Mouse (Mus musculus) liver, adult 2 months (tissue): Measurements from ENCODE around the gene Cebpb. TPM values are rescaled to one million over a fixed set of nuclear protein-coding genes. Genes with fewer than 3 reads are reported as not detected.

Experiments
- DNase-seq: peaks from one replicate; pipeline ENCODE4 v3.0.0-alpha.2; 2011; ENCODE audit warnings: low read depth, low spot score; ENCODE audit errors: extremely low read depth
- H3K27ac ChIP-seq: fragments of 200-500 bp; replicated peaks from 2 replicates; pipeline ENCODE4 v1.5.1; 2012; ENCODE audit warnings: low read depth, mild to moderate bottlenecking, control low read depth, inconsistent platforms, low read length; ENCODE audit not compliant: insufficient read depth
- H3K27me3 ChIP-seq: fragments of 200-500 bp; 2 replicates; pipeline ENCODE4 v1.6.1; 2012; ENCODE audit warnings: mild to moderate bottlenecking, moderate library complexity, low read length, inconsistent platforms; ENCODE audit not compliant: control insufficient read depth, insufficient read depth
- H3K36me3 ChIP-seq: fragments of 200-500 bp; 2 replicates; pipeline ENCODE4 v1.6.1; 2012; ENCODE audit warnings: low read length, inconsistent platforms; ENCODE audit not compliant: control insufficient read depth, insufficient read depth
- H3K4me1 ChIP-seq: fragments of 200-500 bp; 2 replicates; pipeline ENCODE4 v1.6.1; 2011; ENCODE audit warnings: low read length; ENCODE audit not compliant: control insufficient read depth, insufficient read depth
- H3K4me3 ChIP-seq: fragments of 200-500 bp; 2 replicates; pipeline ENCODE4 v1.5.1; 2011; ENCODE audit warnings: low read depth, mild to moderate bottlenecking, control low read depth, low read length, moderate library complexity; ENCODE audit not compliant: insufficient read depth
- H3K79me2 ChIP-seq: fragments of 200-500 bp; 2 replicates; pipeline ENCODE4 v1.6.1; 2012; ENCODE audit warnings: inconsistent platforms, mild to moderate bottlenecking, low read length, moderate library complexity; ENCODE audit not compliant: control insufficient read depth, insufficient read depth
- H3K9ac ChIP-seq: fragments of 200-500 bp; 2 replicates; pipeline ENCODE4 v1.6.1; 2012; ENCODE audit warnings: low read depth, mild to moderate bottlenecking, control low read depth, inconsistent platforms, low read length
- CTCF ChIP-seq: fragments of 200-500 bp; IDR thresholded peaks from 2 replicates; pipeline ENCODE4 v1.5.1; 2011; ENCODE audit warnings: low read depth, low read length, control low read depth
- POLR2A ChIP-seq: fragments of 200-500 bp; IDR thresholded peaks from 2 replicates; pipeline ENCODE4 v1.6.1; 2011; ENCODE audit warnings: low read length, control low read depth; ENCODE audit not compliant: insufficient read depth; ENCODE audit errors: extremely low read depth
- WGBS: fragments of 180-500 bp; shearing (Covaris S2); methylation state at CpG from one replicate; pipeline ENCODE4 v1.1.7; 2018; 5-methylcytosine and 5-hydroxymethylcytosine counted together
- polyA plus RNA-seq: library from polyadenylated mRNA; depleted of rRNA; stranded (reverse); fragments of >200 nt; gene quantifications from 2 replicates; pipeline ENCODE4 v1.2.3, GENCODE M21; 2012
- total RNA-seq: library from RNA; depleted of rRNA; stranded (reverse); fragments of >200 nt; gene quantifications from 2 replicates; pipeline ENCODE4 v1.2.3, GENCODE M21; 2014

The Cebpb gene
- total and polyA plus RNA-seq, 2 experiments = 147 to 210 TPM

- H3K79me2 ChIP-seq = peaks cover 13% of the 10 kb centered on the region
- peaks cover 2% of the 10 kb centered on the region; the same call in 1 of the 2 replicates for H3K36me3 ChIP-seq
- H3K27me3 ChIP-seq = no peaks in the 10 kb centered on the region
- H3K27ac ChIP-seq = peak overlapping the region; percentile 86
- DNase-seq = no peak
- peak; percentile 47; the same call in 1 of the 2 replicates for TF ChIP-seq POLR2A
- TF ChIP-seq CTCF = no peak
- peak overlapping the region; percentile 61 for H3K4me3 ChIP-seq
- peak overlapping the region; percentile 96 for H3K9ac ChIP-seq
- 22% methylated on average over 6 of the region's 6 CpGs for WGBS
- peaks cover 13% of the 10 kb centered on the region; the same call in 1 of the 2 replicates for H3K4me1 ChIP-seq
Observed at GRCm38 (mm10) chr2:167691410-167691809, 2.7 kb downstream of the Cebpb start.

- H3K27ac ChIP-seq = peak overlapping the region; percentile 86
- peak overlapping the region; percentile 61 for H3K4me3 ChIP-seq
- H3K36me3 ChIP-seq = peaks cover 2% of the 10 kb centered on the region; the same call in 1 of the 2 replicates
- 22% methylated on average over 14 of the region's 14 CpGs for WGBS
- H3K79me2 ChIP-seq = peaks cover 13% of the 10 kb centered on the region
- DNase-seq = peak; percentile 91
- 0 out of 2 replicates have a peak, but pooled peaks have one; percentile 2 for TF ChIP-seq CTCF
- TF ChIP-seq POLR2A = peak; percentile 74
- H3K9ac ChIP-seq = peak overlapping the region; percentile 96
- H3K4me1 ChIP-seq = peaks cover 12% of the 10 kb centered on the region; the same call in 1 of the 2 replicates
- no peaks in the 10 kb centered on the region for H3K27me3 ChIP-seq
Observed at GRCm38 (mm10) chr2:167691871-167692661, 3.4 kb downstream of the Cebpb start.

GRCm38 (mm10) chr2:167692831-167693230, 4.1 kb downstream of the Cebpb start:
- WGBS = 27% methylated on average over 3 of the region's 3 CpGs
- H3K4me3 ChIP-seq = no peak overlapping the region

GRCm38 (mm10) chr2:167693540-167693939, 4.8 kb downstream of the Cebpb start:
- 29% methylated on average over 2 of the region's 2 CpGs for WGBS
- no peak for TF ChIP-seq CTCF
- no peak for TF ChIP-seq POLR2A
- Histone ChIP-seq H3K4me1 (peaks cover 12% of the 10 kb centered on the region; the same call in 1 of the 2 replicates), H3K9ac (no peak overlapping the region), H3K27ac (peak overlapping the region; percentile 30; the same call in 1 of the 2 replicates), H3K27me3 (no peaks in the 10 kb centered on the region), H3K4me3 (no peak overlapping the region), H3K36me3 (peaks cover 2% of the 10 kb centered on the region; the same call in 1 of the 2 replicates), H3K79me2 (peaks cover 13% of the 10 kb centered on the region)
- peak; percentile 68 for DNase-seq

More at GRCm38 (mm10) chr2:167692831-167693230, 4.1 kb downstream of the Cebpb start:
- TF ChIP-seq CTCF = no peak
- TF ChIP-seq POLR2A = 0 out of 2 replicates have a peak, but pooled peaks have one; percentile 18
- Histone ChIP-seq H3K36me3 (peaks cover 2% of the 10 kb centered on the region; the same call in 1 of the 2 replicates), H3K27ac (peak overlapping the region; percentile 47), H3K4me1 (peaks cover 11% of the 10 kb centered on the region; the same call in 1 of the 2 replicates), H3K27me3 (no peaks in the 10 kb centered on the region), H3K79me2 (peaks cover 13% of the 10 kb centered on the region), H3K9ac (no peak overlapping the region; the same call in 1 of the 2 replicates)
- DNase-seq = peak; percentile 58

DNA sequence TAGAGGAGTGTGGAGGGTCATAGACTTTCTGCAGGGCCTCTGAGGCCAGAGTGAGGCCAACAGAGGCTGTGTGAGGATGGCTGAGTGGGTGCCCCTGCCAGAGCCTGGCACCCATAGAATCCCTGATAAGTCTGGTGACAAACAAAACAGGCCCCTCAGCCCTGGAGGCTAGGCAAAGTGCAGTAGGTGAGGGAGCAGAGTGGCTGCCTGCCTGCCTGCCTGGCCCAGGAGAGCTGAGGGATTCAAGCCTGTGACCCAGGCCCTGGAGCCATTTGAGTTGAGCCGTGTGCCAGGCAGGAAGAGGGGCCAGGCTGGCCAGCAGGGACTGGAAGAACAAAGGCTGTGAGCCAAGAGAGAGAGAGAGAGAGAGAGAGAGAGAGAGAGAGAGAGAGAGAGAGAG, 5.5 kb downstream of the Cebpb start:
- no peaks in the 10 kb centered on the region for H3K27me3 ChIP-seq
- H3K9ac ChIP-seq = 0 out of 2 replicates have a peak overlapping the region, but pooled peaks have one; percentile 4
- TF ChIP-seq POLR2A (no peak), CTCF (no peak)
- DNase-seq = peak; percentile 86
- H3K4me3 ChIP-seq = no peak overlapping the region
- 16% methylated on average over 1 of the region's 1 CpGs for WGBS
- H3K36me3 ChIP-seq = peaks cover 2% of the 10 kb centered on the region; the same call in 1 of the 2 replicates
- H3K4me1 ChIP-seq = peaks cover 12% of the 10 kb centered on the region; the same call in 1 of the 2 replicates
- H3K79me2 ChIP-seq = peaks cover 12% of the 10 kb centered on the region
- peak overlapping the region; percentile 30 for H3K27ac ChIP-seq
